Mouse (Mus musculus) adipocyte (in vitro differentiated cells): Measurements from ENCODE around the gene Rbm20.
"Not testable (repeated sequence)": the region's sequence is repeated elsewhere in the genome, so short reads cannot be mapped to it uniquely, and the experiment has no call there.

Experiments
- DNase-seq: peaks from one replicate; pipeline ENCODE4 v3.0.0-alpha.2; 2016; ENCODE audit warnings: low spot score

The Rbm20 gene

DNA sequence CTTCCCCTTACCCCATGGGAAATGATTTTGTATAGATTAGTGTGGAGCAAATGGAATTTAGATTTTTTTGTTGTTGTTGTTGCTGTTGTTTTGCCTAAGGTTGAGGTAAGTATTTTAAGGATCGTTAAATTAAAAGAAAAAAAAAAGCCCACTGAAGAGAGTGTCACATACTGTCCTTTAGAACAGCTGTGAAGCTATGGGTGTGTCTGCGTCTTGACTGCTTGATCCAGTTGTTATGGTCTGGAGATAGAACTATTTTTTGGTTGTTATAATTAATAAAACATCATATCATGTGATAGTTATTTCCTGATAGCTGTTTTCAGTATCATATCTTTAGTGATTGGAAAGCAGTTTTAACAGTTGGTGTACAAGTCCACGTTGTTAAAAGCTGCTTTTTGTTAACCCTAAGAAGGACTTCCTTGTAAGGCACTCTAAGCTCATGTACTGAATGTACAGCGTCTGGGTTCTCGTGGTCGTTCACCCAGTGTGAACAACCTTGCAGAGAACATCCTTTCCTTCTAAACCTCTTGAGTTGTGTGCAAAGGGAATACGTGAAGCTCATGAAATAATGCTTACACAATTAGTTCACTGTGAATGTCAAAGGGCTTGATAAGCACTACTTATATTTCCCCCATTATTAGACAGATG lies 227.9 kb downstream of the Rbm20 start:
- peak; percentile 39 for DNase-seq

DNA sequence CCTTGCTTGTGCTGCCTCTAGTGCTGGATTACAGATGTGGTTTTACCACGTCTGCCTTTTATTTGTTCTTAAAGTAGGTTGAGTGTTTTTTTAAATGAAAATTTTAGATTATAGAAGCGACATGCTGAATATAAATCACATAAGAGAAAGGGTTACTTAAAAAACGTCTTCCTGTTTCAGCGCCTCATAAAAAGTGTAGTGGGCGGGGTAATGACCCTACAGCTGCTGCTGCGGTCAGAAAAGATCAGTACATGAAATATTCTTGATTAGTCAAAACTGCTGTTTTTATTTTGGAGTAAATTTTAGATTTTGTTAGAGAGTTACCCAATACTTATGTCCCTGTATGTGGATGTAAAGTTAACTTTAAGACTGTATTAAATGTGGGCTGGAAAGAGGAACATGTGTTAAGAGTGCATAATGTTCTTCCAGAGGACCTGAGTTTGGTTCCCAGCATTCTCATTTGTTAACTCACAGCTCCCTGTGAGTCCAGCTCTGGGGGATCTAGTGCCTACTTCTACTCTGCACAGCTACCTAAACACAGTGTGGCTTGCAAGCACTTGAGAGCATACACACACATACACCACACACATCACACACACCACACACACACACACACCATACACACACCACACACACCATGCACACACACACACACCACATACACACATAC lies 229.1 kb downstream of the Rbm20 start:
- DNase-seq: no peak

DNA sequence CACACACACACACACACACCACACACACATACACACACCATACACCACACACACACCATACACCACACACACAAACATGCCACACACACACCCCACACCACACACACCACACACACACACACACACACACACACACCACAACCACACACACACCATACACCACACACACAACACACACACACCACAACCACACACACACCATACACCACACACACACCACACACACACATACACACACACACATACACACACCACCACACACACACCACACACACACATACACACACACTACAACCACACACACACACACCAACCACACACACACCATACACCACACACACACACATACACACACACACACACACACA lies 229.6 kb downstream of the Rbm20 start:
- DNase-seq: not testable (repeated sequence)

DNA sequence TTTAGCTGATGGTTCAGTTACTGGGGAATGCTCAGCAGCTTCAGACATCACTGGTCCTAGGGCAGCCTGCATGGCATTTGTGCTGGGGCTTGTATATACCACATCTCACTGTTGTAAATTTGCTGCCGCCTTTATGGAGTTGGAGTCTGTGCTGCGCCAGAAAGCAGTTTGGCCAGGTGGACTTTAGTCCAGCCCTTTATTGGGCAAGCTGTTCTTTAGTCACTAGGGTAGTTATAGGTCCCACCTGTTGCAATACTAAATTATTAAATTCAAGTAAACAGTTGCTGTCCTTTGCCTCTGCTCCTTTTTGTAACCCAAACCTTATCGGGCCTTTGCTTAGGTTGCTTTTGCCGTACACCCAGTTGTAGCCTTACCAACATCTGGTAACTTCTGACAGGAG lies 237.8 kb downstream of the Rbm20 start:
- no peak for DNase-seq
